Mouse (Mus musculus): ENCODE data around the gene Smtnl2.
A peak's percentile ranks its signal among the peaks of the same experiment; 100 is the strongest.

The Smtnl2 gene

GRCm38 (mm10) chr11:72425201-72425600 lies 13.7 kb upstream of the Smtnl2 start:
- no peak for DNase-seq

DNA sequence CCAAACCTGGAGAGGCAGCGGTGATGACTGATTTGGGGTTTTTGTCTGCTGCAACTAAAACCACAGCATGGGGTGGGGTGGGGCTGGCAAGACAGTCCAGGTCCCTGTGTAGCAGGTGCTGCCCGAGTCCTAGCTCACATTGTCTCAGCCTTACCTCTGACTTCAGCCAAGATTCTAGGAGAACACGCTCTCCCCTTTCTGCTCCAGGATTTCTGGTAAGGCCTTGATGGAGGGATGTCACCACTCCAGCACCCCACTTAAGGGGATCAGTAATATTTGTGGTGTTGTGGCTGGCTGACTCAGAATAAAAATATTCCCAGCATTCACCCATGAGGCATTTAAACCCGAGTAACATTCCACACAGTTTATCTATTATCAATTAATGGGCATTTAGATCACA lies 12.2 kb upstream of the Smtnl2 start:
- DNase-seq = no peak

DNA sequence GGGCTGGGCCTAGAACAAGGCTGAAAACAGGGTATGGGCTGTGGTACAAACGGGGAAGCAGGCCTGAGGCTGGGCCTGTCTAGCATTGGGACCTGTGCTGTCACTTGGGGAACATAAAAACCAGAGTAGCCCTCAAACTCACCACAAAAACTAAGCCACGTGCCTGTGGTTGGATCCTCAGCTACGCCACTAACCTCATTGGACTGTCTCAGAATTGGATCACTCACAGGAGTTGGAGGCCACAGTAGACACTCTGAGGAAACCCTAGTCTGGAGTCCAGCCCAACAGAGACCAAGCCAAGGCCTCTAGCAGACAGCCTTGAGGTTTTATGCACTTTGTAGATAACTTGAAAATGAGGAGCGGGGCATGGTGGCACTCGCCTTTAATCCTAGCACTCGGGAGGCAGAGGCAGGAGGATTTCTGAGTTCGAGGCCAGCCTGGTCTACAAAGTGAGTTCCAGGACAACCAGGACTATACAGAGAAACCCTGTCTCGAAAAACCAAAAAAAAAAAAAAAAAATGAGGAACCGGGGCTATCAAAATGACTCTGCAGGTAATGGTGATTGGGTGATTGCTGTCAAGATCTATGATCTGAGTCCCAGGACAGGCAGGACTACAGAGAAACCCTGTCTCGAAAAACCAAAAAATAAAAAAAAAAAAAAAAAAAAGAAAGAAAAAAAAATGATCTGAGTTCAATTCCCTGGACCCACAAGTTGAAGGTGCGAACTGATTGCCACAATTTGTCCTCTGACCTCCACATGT lies 10.2 kb upstream of the Smtnl2 start:
- DNase-seq = no peak

- DNase-seq = no peak
Measured at GRCm38 (mm10) chr11:72420460-72421122, 9.1 kb upstream of the Smtnl2 start.

DNA sequence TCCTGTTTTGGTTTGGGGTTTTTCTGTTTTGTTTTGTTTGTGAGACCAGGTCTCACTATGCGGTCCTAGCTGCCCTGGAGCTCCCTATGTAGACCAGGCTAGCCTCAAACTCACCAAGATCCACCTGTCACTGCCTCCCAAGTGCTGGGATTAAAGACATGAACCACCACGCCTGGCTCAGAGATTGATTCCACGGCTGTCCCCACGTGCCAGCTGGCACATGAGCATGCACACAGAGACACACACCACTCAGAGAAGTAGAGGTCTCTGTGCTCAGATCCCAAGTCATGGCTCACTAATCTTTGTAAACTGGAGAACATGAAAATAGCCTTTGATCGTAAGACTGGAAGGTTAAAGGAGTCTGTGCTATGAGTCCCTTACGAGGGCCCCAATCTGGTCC lies 7.5 kb upstream of the Smtnl2 start:
- no peak for DNase-seq

GRCm38 (mm10) chr11:72418227-72418626 lies 6.7 kb upstream of the Smtnl2 start:
- no peak for DNase-seq

DNA sequence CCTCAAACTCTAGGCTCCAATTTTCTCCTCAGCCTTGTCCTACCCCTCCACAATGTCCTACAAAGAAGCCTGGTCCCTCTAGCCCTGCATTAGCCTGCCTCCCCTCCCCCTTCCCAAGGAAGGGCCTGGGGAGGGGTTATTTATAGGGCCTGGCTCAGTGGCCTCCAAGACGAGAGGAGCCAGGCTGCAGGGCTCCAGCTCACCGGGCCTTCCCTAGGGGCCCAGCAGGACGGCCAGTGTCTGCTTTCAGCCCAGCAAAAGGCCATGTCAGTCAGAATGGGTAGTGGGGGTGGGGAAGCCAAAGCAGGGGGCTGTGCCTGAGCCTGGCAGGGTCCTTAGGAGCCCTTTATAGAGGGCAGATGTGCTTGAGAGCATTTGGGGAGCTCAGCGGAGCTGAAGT lies 5.9 kb upstream of the Smtnl2 start:
- DNase-seq = no peak

- DNase-seq = no peak
Measured at GRCm38 (mm10) chr11:72416666-72417065, 5.2 kb upstream of the Smtnl2 start.

DNA sequence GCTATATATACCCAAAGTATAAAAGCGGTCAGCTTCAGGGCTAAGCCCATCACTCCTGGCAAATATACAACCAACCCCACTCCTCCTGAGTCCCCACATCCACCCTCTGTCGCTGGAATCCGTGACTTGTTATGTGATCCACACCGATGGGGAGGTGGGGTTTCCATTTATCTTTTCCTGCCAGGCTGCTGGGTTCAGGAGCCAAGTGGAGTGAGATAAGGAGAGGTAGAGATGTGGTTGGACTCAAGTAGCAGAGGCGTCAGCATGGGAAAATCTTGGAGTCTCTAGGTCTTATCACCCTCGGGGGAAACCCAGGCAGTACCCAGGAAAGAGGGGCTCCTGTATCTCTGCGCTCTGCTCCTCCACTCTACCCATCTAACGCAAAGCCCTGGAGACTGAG lies 3.6 kb upstream of the Smtnl2 start:
- DNase-seq = no peak

DNA sequence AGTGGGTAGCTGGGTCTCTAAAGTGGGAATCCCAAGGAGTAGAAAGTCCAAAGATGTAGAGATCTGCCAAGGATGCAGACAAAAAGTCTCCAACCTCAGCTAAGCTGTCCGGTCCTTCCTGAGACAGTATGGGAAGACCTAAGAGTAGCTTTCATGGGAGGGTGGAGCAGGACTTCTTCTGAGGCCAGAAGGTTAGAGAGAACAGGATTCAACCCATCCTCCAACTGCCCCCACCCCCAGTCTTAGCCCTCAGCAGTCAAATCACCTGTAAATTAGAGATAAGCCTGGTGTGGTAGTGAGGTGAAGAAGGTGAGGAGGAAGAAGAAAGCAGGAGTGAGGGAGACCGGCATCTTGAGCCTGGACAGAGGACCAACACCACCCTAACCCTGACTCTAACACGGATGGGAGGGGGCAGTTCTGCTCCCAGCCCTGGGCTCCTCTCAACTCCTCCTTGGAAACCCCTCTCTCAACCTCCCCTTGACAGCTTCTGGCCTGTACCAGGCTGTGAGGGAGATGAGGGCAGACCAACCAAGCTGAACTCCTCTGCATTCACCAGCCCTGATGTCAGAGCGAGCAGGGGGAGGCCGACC lies 2.2 kb upstream of the Smtnl2 start:
- peak in 1 of 2 experiments; percentile 3 for DNase-seq

- DNase-seq = peak; percentile 53 to 73
Measured at GRCm38 (mm10) chr11:72413016-72413415, 1.5 kb upstream of the Smtnl2 start.

DNA sequence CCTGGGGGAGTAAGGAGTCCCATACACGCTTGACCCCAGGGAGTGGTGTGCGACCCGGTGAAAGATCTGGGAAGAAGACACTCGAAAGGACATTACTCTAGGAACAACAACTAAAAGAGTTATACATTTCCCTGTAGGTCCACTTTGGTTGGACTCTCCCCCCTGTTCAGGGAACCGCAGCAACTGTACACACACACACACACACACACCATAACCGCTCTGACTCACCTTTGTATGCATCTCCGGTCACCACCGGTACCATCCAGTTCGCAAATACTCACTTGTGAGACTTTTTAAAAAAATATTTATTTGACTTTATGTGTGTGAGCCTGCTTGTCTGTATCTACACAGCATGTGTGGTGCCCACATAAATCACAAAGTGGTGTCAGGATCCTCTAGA lies 432 bp upstream of the Smtnl2 start:
- DNase-seq = no peak

- no peak for DNase-seq
Measured at GRCm38 (mm10) chr11:72410521-72411092, 906 bp downstream of the Smtnl2 start.

DNA sequence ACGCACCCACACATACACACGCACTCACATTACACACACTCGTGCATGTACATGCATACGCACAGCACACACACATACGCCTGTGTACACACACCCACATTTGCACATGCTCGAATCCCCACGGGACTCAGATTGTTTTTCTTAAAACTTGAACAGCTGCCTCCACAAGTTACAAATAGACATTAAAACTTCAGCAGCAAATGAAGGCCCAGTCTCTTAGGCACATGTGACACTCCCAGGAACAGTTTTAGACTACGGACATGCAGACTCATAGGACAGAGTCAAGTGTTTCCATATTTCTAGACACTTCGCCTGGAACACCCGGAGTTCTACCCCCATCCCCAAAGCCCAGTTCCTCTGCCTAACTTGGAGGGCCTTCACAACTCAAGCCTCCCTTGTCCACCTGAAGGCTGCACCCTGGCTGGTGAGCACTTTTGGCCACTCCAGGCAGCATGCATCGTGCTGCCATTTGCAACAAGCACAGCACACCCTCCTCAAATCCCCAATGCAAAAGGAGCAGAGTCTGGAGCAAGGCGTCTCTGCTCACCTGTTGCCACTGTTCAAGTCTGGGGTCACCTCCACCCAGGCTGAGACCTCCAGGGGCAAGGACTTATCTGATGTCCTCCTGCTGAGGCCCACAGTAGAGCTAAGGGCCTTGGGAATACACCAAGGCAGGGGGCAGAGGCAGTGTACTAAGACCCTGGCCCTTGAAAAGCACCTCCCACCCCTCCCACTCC lies 1.7 kb downstream of the Smtnl2 start:
- no peak for DNase-seq

GRCm38 (mm10) chr11:72408451-72409170 lies 2.9 kb downstream of the Smtnl2 start:
- DNase-seq = no peak

DNA sequence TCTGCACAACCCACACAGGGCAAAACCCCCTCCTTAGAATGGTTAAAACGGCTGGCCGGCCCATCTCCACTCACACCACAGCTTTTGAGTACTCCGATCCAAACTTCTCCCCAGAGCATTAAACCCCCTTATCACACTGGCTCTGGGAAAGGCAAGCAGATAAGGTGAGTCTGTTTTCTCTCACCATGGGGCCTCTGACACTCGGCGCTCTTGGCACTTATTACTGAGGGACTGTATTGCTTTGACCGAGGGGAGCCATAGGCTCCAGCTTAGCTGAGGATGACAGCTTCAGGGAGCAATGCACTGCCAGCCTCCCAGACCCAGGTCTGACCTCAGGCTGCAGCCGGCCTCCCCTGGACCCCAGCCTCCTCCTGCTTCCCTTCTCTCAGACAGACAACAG lies 3.9 kb downstream of the Smtnl2 start:
- DNase-seq = no peak

- no peak for DNase-seq
Measured at GRCm38 (mm10) chr11:72407081-72407480, 4.4 kb downstream of the Smtnl2 start.

DNA sequence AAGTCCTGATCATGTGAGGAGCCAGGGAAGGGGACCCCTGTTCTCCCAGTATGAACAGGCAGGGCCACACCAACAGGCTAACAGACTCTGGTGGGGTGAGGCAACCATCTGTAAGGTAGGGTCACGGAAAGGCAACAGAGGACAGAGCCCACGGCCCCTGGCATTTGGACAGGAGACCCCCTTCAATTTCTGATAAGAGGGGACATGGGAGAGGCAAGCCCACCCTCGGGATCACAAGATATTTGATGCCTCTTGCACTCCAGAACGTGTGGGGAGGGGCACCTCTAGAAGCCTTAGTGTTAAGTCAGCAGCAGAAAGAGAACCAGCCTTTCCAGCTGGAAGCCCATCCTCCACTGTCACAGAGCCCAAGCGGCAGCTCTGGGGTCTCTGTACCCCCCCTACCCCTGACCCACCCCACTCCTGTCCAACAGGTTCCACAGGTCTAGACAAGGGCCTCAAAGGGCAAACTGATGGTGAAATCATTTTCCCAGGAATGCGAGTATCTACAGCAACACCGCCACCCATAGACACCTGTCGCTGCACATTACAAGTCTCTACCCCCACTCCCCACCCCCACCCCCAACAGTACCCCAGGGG lies 5.3 kb downstream of the Smtnl2 start:
- peak in 1 of 2 experiments; percentile 51 for DNase-seq

GRCm38 (mm10) chr11:72405532-72405931 lies 6.0 kb downstream of the Smtnl2 start:
- DNase-seq = no peak

DNA sequence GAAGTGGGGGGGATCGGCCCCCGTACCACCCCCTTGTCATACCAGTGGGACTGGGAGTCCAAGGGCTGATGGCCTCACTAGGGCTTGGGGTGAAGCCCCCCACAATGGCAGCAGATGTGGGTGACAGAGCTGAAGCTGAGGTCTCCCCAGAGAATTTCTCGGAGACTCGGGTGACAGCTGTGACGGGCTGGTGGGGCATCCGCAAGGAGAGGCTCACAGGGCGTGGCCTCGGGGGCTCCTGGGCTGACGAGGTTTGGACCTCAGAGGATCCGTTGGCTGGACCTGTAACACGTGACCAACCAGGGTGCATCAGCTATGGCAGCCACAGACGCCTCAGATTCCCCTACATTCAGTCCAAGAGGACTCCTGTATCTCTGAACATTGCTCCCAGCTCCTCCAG lies 8.5 kb downstream of the Smtnl2 start:
- no peak for DNase-seq

DNA sequence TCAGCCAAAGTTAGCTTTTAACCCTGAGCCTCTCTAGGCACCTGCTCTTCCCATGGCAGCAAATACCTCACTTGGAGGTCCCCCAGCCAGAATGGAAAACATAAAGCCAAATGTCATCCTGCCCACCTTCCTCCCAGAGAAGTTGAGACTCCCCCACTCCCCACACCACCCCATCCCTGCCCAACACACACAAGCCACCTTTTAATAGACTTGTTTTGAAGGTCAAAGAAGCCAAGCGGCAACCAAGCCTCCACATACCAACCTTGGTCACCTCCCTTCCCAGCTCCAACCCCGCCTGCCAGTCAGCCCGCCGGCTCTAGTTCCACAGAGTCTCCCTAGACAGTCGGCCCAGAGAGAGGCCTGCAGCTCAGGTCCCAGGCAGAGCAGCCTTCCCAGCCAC lies 9.5 kb downstream of the Smtnl2 start:
- no peak for DNase-seq

- no peak for DNase-seq
Measured at GRCm38 (mm10) chr11:72401068-72401467, 10.4 kb downstream of the Smtnl2 start.
